Comparison of ENCODE assay signal across 19 mouse cellular contexts in the genomic region with DNA sequence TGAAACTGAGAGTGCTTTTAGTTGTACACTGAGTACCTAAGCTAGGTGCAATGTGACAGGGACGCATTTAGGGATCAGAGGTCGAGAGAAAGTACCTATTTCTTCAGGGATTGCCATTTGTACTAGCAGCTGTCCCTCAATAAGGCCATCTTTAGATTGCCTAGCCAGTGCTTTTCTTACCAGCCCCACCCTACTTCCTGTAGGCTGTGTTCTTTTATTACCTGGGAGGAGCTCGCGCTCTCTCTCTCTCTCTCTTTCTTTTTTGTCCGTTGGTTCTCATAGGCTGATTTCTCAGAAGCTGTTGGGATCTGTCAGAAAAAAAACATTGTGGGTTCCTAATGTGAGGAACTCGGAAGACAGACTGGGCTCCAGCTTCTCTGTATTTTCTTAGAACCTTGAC. TPM values are rescaled to one million over a fixed set of nuclear protein-coding genes. Genes with fewer than 3 reads are reported as not detected.
DNase-seq lines count a peak whose midpoint lies in the region; ATAC-seq and TF ChIP-seq lines count a peak whose summit lies in the region.
"Had no signal": no experiment of that assay in that cellular context is flagged by ENCODE, and none has a peak within 500 bp of the region (broad histone marks: within the 10 kb centered on the region; RNA-seq: fewer than 3 reads in every experiment).

No protein-coding gene starts in this region.

- H3K4me1 ChIP-seq in ES-Bruce4 (ENCODE audit: control insufficient read depth, insufficient read depth, low read length) = peaks cover 14% of the 10 kb centered on the region
- peaks cover 36% of the 10 kb centered on the region for H3K4me1 ChIP-seq in intestine, embryonic 16.5 days (ENCODE audit: control insufficient read depth, insufficient read depth, low read length)
- peaks cover 21% of the 10 kb centered on the region for H3K4me1 ChIP-seq in stomach, embryonic 15.5 days

- H3K4me3 ChIP-seq in ES-Bruce4 (ENCODE audit: low read depth, low read length) = no peak overlapping the region
- peak overlapping the region; percentile 3; the same call in 1 of the 2 replicates for H3K4me3 ChIP-seq in intestine, embryonic 16.5 days (ENCODE audit: low read length)
- no peak overlapping the region for H3K4me3 ChIP-seq in stomach, embryonic 15.5 days (replicated peaks)
- H3K4me3 ChIP-seq: heart, embryonic 10.5 days; hindbrain, embryonic 13.5 days; kidney, embryonic 15.5 days; liver, embryonic 12.5 days; midbrain, embryonic 12.5 days had no signal

- TF ChIP-seq EP300 in ES-Bruce4 (IDR thresholded peaks at IDR 0.05; ENCODE audit: insufficient read depth, low read depth, low read length) = no peak

- peak; percentile 77 for ATAC-seq in intestine, embryonic 16.5 days
- ATAC-seq in stomach, embryonic 15.5 days (ENCODE audit: insufficient read depth, low FRiP score, low read depth) = no peak
- ATAC-seq: forebrain, embryonic 16.5 days; liver, embryonic 12.5 days; lung, postnatal 0 days had no signal

- no peaks in the 10 kb centered on the region for H3K9me3 ChIP-seq in ES-Bruce4 (replicated peaks; ENCODE audit: control insufficient read depth, insufficient read depth, low read length, poor library complexity, severe bottlenecking)
- H3K9me3 ChIP-seq in intestine, embryonic 16.5 days (ENCODE audit: control insufficient read depth, low read length) = no peaks in the 10 kb centered on the region
- no peaks in the 10 kb centered on the region for H3K9me3 ChIP-seq in stomach, embryonic 15.5 days
- H3K9me3 ChIP-seq: heart, embryonic 10.5 days; hindbrain, embryonic 13.5 days; kidney, embryonic 15.5 days; liver, embryonic 12.5 days; midbrain, embryonic 12.5 days had no signal

- WGBS in intestine, embryonic 16.5 days = 44% methylated on average over 6 of the region's 6 CpGs
- 72% methylated on average over 6 of the region's 6 CpGs for WGBS in stomach, embryonic 15.5 days

- H3K4me2 ChIP-seq in intestine, embryonic 16.5 days (ENCODE audit: low read depth, low read length) = peak overlapping the region; percentile 42
- H3K4me2 ChIP-seq in stomach, embryonic 15.5 days = no peak overlapping the region
- H3K4me2 ChIP-seq: hindbrain, embryonic 13.5 days; kidney, embryonic 15.5 days; liver, embryonic 12.5 days; midbrain, embryonic 12.5 days had no signal

- no peak overlapping the region for H3K9ac ChIP-seq in ES-Bruce4 (ENCODE audit: low read depth, poor library complexity, severe bottlenecking)
- H3K9ac ChIP-seq in intestine, embryonic 16.5 days (ENCODE audit: low read depth, low read length) = peak overlapping the region; percentile 7; the same call in 1 of the 2 replicates
- H3K9ac ChIP-seq in stomach, embryonic 15.5 days = no peak overlapping the region
- H3K9ac ChIP-seq: hindbrain, embryonic 13.5 days; kidney, embryonic 15.5 days; liver, embryonic 12.5 days; midbrain, embryonic 12.5 days had no signal

- peak overlapping the region; percentile 84 for H3K27ac ChIP-seq in ES-Bruce4 (ENCODE audit: insufficient read depth, low read length)
- peak overlapping the region; percentile 77 for H3K27ac ChIP-seq in intestine, embryonic 16.5 days (ENCODE audit: low read length)
- H3K27ac ChIP-seq in stomach, embryonic 15.5 days = peak overlapping the region; percentile 68; the same call in 1 of the 2 replicates
- H3K27ac ChIP-seq: heart, embryonic 10.5 days; hindbrain, embryonic 13.5 days; kidney, embryonic 15.5 days; liver, embryonic 12.5 days; midbrain, embryonic 12.5 days had no signal

- TF ChIP-seq CTCF in ES-Bruce4 (IDR thresholded peaks at IDR 0.05; ENCODE audit: low read depth, low read length) = no peak

- H3K36me3 ChIP-seq in ES-Bruce4 (ENCODE audit: control insufficient read depth, insufficient read depth, low read length, poor library complexity, severe bottlenecking) = no peaks in the 10 kb centered on the region
- H3K36me3 ChIP-seq in intestine, embryonic 16.5 days (ENCODE audit: control insufficient read depth, insufficient read depth, low read length) = no peaks in the 10 kb centered on the region
- no peaks in the 10 kb centered on the region for H3K36me3 ChIP-seq in stomach, embryonic 15.5 days
- H3K36me3 ChIP-seq: hindbrain, embryonic 13.5 days; kidney, embryonic 15.5 days; liver, embryonic 12.5 days; midbrain, embryonic 12.5 days had no signal

- H3K27me3 ChIP-seq in ES-Bruce4 (ENCODE audit: control insufficient read depth, insufficient read depth, low read length, poor library complexity, severe bottlenecking) = no peaks in the 10 kb centered on the region
- H3K27me3 ChIP-seq in intestine, embryonic 16.5 days (replicated peaks; ENCODE audit: control insufficient read depth, insufficient read depth, low read length) = no peaks in the 10 kb centered on the region
- H3K27me3 ChIP-seq in stomach, embryonic 15.5 days (replicated peaks) = no peaks in the 10 kb centered on the region
- H3K27me3 ChIP-seq: hindbrain, embryonic 13.5 days; kidney, embryonic 15.5 days; liver, embryonic 12.5 days; midbrain, embryonic 12.5 days had no signal

- peak; percentile 8 for DNase-seq in kidney, adult 9 months
- DNase-seq in kidney, postnatal 36 days = no peak
- DNase-seq in testis, postnatal 10 days (ENCODE audit: low spot score) = no peak
- no peak for DNase-seq in ovary, postnatal 14 days (ENCODE audit: low spot score)
- DNase-seq: adrenal gland, adult 8-10 months; cerebellum, adult 9-11 months; gastrocnemius, postnatal 10 days; layer of hippocampus, adult 9-11 months; left cerebral cortex, postnatal 4 days had no signal

- no peak for TF ChIP-seq POLR2A in ES-Bruce4 (IDR thresholded peaks at IDR 0.05; ENCODE audit: insufficient read depth, low read length)

RNA-seq across cellular contexts. Expression of gene Itga6, which starts 55.4 kb away (rescaled TPM):
- 143 and 151 TPM in 2 replicates for polyA plus RNA-seq in ES-Bruce4 (2011; ENCODE audit: insufficient read depth, insufficient read length, low read depth, missing spikeins)
- polyA plus RNA-seq in intestine, embryonic 16.5 days (2015; fragmentation: Nextera tagmentation; extraction: Ambion mirVana) = 22.6 and 28.0 TPM in 2 replicates
- 61.8 and 74.1 TPM in 2 replicates for polyA plus RNA-seq in stomach, embryonic 15.5 days (2015; fragmentation: Nextera tagmentation; extraction: Ambion mirVana)
